Mouse (Mus musculus): ENCODE measurements around the gene Gtpbp1.
A peak's percentile ranks its signal among the peaks of the same experiment; 100 is the strongest.

Gtpbp1 gene

GRCm38 (mm10) chr15:79727840-79728239, 37.2 kb downstream of the Gtpbp1 start:
- no peak for DNase-seq

DNA sequence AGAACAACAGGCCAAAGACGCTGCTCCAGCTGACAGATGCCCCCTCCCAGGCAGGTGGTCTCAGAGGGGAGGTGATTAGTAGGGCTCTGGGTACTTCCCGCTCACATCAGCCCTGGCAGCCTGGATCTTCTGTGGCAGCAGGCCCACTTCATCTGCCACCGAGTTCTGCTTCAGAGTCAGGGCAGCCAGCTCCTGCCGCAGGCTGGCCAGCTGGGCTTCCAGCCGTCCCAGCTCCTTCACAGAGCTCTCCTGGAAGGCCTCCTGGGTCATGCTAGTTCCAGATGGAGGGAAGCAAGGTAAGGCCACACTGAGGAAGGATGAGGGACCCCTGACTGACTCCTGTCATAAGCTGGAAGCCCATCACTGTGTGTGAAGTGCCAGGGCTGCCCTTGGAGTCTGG, 37.7 kb downstream of the Gtpbp1 start:
- no peak for DNase-seq

DNA sequence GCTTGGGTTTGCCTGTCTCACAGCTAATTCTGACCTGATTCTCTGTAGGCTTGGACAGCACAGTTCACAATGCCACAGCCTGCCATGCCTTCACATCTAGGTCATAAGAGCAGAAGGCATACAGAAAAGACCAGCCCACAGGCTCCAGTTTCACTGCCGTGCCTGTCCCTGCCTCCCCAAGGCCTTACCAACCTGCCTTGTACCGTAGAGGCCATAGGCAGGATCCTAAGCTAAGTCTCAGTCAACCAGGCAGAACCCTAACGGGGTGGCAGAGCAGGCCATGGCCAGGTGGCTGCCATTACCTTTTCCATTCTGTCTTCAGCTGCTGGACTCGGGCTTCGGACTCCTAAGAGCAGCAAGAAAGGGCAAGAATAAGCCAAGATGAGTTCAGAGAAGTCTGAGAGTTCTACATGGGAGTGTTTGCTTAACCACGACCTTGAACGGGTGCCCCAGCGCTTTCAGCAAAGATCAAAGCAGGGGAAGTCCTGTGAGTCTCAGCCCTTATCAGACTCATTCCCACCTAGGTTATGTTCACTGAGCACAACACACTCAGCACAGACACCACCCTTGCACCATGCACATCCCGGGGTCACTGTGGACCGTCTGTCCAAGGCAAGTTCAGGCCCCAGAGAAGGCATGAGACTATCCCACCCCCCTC, 38.2 kb downstream of the Gtpbp1 start:
- no peak for DNase-seq

GRCm38 (mm10) chr15:79731554-79731953, 40.9 kb downstream of the Gtpbp1 start:
- no peak for DNase-seq

- no peak for DNase-seq
These were observed 42.5 kb downstream of the Gtpbp1 start for GRCm38 (mm10) chr15:79733192-79733591.

DNA sequence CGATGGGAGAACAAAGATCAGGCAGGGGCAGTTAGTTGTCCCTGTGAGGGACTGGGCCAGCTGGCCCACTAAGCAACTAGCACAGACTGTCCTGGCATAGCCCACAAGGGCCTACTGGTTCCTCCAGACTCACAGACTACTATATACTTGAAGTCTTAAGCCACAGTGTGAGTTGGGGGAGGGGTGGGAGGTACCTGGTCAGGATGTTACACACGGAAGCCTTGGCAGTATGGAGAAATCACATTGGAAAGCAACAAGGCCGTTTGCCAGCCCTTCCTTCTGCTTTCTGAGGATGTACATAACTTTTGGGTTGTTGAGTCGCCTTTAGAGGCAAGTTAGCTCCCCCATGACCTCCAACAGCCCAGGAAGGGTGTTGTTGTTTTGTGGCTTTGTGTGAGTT, 43.0 kb downstream of the Gtpbp1 start:
- no peak for DNase-seq

DNA sequence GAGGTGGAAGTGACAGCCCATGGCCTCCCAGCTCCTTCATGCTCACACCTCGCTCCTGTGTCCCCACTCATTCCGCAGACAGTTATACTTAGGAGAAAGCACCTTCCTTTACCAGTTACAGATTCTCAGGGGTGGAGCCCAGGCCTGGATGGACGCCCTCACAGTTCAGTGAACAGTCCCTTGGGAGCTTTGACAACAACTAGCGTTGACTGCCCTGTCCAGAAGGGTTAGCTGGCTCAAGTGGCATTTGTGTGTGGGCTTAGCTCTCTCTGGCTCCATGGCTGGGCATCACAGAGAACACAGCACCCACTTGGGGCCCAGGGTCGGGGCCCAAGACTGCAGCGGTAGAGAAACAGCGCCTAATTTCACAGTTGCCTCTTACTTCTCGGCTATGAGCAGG, 43.7 kb downstream of the Gtpbp1 start:
- DNase-seq = no peak

- DNase-seq = no peak
These were observed 50.1 kb downstream of the Gtpbp1 start for GRCm38 (mm10) chr15:79740739-79741138.

DNA sequence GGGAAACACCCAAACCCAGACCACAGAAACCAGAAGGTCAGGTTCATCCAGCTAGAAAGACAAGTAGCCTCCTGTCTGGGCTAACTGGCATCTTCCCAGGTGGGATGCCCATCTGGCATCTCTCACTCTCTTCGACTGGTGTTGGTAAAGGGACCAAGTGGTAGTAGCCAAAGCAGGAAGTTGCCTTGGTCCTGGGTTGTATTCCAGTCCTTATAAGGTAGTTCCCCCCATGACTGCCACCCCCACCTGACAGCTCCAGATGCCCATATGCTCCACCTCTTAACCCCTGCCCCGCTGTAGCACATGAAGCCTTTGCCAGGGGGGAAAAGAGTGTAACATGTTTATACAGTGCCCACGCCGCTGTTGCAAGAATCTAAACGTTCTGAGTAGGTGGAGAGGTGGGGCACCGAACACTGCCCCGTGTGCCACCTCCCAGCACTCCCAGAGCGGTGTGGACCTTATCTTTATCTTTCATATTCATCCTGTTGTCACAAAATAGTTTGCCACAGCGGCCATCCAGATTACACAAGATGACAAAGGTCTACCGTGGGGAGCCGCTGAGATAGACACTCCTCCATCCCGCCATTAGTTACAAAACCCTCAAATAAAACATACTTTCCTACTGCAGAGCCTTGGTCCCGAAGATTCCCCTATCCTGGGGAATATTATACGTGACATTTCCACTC, 50.7 kb downstream of the Gtpbp1 start:
- DNase-seq = no peak

- DNase-seq = peak; percentile 91
These were observed 51.5 kb downstream of the Gtpbp1 start, which contains the start of gene Sun2 for GRCm38 (mm10) chr15:79741921-79742705. TSS of gene Sun2 (minus strand) at chr15:79742536.

- DNase-seq = no peak
These were observed 52.0 kb downstream of the Gtpbp1 start for GRCm38 (mm10) chr15:79742706-79743023.

DNA sequence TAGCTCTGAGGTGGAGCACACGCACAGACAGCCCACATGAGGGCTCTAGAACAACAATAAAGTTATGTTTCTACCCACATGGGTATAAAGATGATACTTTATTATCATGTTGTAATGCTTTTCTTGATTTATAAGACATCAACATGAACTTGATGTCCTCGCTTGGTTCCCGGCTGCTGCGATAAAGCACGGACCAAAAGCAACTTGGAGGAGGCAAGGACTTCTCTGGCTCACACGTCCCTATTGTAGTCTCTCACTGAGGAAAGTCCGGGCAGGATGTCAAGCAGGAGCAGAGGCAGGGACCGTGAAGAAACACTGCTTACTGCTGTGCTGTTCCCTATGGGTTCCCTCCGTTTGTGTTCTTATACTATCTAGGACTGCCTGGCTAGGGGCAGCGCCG, 53.4 kb downstream of the Gtpbp1 start:
- no peak for DNase-seq

GRCm38 (mm10) chr15:79744742-79745141, 54.1 kb downstream of the Gtpbp1 start:
- DNase-seq = peak; percentile 70

GRCm38 (mm10) chr15:79745312-79745711, 54.7 kb downstream of the Gtpbp1 start:
- DNase-seq = peak; percentile 76

DNA sequence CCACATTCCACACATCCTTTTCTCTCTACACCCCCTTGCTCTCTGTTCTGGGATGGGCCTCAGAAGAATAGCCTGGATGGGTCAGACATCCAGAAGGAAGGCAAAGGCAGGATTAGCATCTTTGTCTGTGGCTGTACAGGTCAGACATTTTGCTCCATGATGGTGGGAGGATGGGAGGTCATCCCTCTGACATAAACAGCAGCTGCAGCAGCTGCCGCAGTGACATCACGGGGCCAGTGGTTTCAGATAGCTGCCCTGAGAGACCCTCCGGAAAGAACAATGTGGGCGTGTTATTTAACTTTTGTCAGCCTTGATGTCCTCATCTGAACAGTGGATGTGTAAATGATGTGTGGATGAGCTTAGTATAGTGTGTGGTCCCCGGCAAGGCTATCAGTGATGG, 55.2 kb downstream of the Gtpbp1 start:
- no peak for DNase-seq

- DNase-seq = peak; percentile 44
These were observed 57.4 kb downstream of the Gtpbp1 start for GRCm38 (mm10) chr15:79747998-79748397.

DNA sequence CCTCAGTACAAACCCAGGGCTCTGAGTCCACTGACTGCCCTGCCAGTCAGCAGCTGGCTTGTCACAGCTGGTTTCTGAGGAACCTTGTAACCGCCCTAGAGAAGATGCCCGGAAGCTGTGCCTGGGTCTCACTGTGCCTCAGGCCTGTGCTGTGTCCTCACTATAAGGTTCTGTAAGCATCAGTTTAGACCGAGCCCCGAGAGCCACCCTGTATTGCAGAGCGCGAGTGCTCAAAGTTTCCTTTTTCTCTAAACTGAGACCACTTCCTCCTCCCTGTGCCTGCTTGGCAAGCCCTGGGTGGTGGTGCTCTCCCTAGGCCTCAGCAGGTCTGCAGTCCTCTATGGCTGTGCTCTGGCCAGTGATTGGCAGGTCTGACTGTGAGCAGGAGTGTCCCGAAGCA, 58.5 kb downstream of the Gtpbp1 start:
- DNase-seq = no peak

- no peak for DNase-seq
These were observed 59.6 kb downstream of the Gtpbp1 start for GRCm38 (mm10) chr15:79750266-79750665.

DNA sequence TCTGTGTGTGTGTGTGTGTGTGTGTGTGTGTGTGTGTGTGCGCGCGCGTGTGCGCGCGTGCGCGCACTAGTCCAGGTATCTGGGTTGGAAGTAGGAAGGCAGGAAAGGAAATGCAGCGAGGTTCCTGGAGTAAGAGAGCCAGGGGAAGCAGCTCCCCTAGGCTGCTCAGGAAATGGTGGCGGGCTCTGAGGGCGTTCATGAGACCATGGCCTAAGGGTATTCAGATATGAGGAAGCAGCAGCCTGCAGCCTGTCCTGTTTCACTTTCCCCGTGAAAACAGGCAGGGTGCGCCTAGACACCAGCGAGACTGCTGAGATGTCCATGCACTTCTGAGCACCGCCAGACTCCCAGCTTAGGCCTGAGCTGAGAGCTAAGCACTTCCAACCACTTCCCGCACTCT, 61.1 kb downstream of the Gtpbp1 start:
- DNase-seq = no peak

DNA sequence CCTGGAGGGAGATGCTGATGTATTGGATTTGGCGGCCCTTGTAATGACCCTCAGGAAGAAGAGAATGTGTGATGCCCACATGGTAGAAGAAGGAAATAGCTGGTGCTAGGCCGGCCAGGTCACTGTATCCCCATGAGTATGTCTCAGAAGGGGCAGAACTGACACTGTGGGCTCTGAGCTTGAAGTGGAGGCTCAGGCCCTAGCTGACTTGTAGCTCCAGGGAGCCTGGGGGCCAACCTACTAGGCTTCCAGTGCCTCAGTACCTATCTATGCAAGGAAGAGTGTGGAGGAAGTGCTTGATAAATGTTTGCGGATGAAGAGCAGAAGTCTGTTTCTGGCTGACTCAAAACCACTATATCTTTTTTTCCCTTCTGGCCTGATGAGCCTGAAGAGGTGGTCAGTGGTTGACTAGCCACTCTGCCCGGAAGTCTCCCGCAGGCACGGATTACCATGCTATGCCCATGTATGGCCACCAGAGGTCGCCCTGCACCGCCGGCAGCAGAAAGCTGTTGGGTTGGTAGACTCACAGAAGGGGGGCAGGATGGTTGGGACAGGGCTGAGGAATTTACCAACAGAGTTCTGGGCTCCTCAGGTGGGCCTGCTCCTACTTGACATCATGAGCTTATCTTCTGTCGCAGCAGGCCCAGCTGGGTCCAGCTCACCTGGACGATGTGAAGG, 62.2 kb downstream of the Gtpbp1 start:
- peak; percentile 72 for DNase-seq

- no peak for DNase-seq
These were observed 62.7 kb downstream of the Gtpbp1 start for GRCm38 (mm10) chr15:79753420-79753752.

GRCm38 (mm10) chr15:79753873-79754272, 63.2 kb downstream of the Gtpbp1 start:
- no peak for DNase-seq

- DNase-seq = no peak
These were observed 64.5 kb downstream of the Gtpbp1 start for GRCm38 (mm10) chr15:79755176-79755575.
